Mouse (Mus musculus) midbrain, embryonic 15.5 days (tissue): ENCODE measurements at regions not wholly inside any gene's neighbourhood (a gene's known extent, or its start where the extent isn't known, plus 50 kb on each side); places are given as distances from the start of the nearest gene placed in this dataset.
"Not testable (repeated sequence)": the region's sequence is repeated elsewhere in the genome, so short reads cannot be mapped to it uniquely, and the experiment has no call there.

ENCODE experiments used
- ATAC-seq: fragments of 200-750 bp; cut with Nextera tagmentation; replicated peaks from 2 replicates; pipeline ENCODE4 v1.8.0; 2017; ENCODE audit warnings: moderate TSS enrichment
- H3K27ac ChIP-seq: fragments of 300-500 bp; sonication (generic); 2 replicates; pipeline ENCODE4 v1.5.1; 2015; ENCODE audit warnings: mild to moderate bottlenecking, inconsistent platforms
- H3K27me3 ChIP-seq: fragments of 300-500 bp; sonication (generic); replicated peaks from 2 replicates; pipeline ENCODE4 v1.6.1; 2015; ENCODE audit warnings: inconsistent platforms
- H3K36me3 ChIP-seq: fragments of 300-500 bp; sonication (generic); replicated peaks from 2 replicates; pipeline ENCODE4 v1.6.1; 2015; ENCODE audit warnings: inconsistent platforms
- H3K4me1 ChIP-seq: fragments of 300-500 bp; sonication (generic); 2 replicates; pipeline ENCODE4 v1.6.1; 2015; ENCODE audit warnings: inconsistent platforms
- H3K4me2 ChIP-seq: fragments of 300-500 bp; sonication (generic); 2 replicates; pipeline ENCODE4 v1.6.1; 2015; ENCODE audit warnings: inconsistent platforms, mild to moderate bottlenecking, moderate library complexity
- H3K4me3 ChIP-seq: fragments of 300-500 bp; sonication (generic); 2 replicates; pipeline ENCODE4 v1.5.1; 2015; ENCODE audit warnings: mild to moderate bottlenecking, inconsistent platforms
- H3K9ac ChIP-seq: fragments of 300-500 bp; sonication (generic); 2 replicates; pipeline ENCODE4 v1.6.1; 2015; ENCODE audit warnings: mild to moderate bottlenecking, inconsistent platforms
- H3K9me3 ChIP-seq: fragments of 300-500 bp; sonication (generic); 2 replicates; pipeline ENCODE4 v1.6.1; 2016; ENCODE audit warnings: inconsistent platforms
- WGBS: fragments of 180-500 bp; shearing (Covaris S2); methylation state at CpG from one replicate; pipeline ENCODE4 v1.1.7; 2015; ENCODE audit warnings: mixed read lengths; 5-methylcytosine and 5-hydroxymethylcytosine counted together

GRCm38 (mm10) chr17:16516173-16516572 lies 547.7 kb upstream of the Zfp960 start:
- H3K36me3 ChIP-seq, result no peaks in the 10 kb centered on the region
- H3K27me3 ChIP-seq, result no peaks in the 10 kb centered on the region
- no peaks in the 10 kb centered on the region for H3K9me3 ChIP-seq
- no peak overlapping the region for H3K9ac ChIP-seq
- no peaks in the 10 kb centered on the region for H3K4me1 ChIP-seq
- H3K4me3 ChIP-seq, result no peak overlapping the region
- no peak for ATAC-seq
- H3K27ac ChIP-seq, result no peak overlapping the region
- H3K4me2 ChIP-seq, result no peak overlapping the region

DNA sequence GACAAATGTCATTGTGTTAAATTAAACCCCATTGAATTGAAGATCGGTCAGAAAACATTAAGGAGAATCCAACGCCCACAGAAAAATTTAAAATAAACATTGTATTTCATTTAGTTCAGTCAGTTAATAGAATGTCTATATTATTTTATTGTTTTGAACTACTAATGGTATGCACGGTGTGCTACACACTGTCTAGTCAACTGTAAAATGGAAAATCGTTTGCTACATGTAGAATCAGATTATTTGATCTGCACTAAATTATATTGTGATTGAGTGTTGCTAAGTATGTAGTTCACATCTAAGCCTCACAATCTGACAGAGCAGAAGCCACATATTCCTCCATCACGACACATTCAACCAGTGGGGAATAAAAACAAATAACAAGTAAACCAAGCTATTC lies 570.0 kb upstream of the Zfp960 start:
- Histone ChIP-seq H3K9ac (no peak overlapping the region), H3K27me3 (no peaks in the 10 kb centered on the region), H3K36me3 (no peaks in the 10 kb centered on the region), H3K27ac (no peak overlapping the region), H3K4me3 (no peak overlapping the region), H3K4me1 (no peaks in the 10 kb centered on the region), H3K4me2 (no peak overlapping the region), H3K9me3 (no peaks in the 10 kb centered on the region)
- ATAC-seq, result peak; percentile 79
- WGBS, result 37% methylated on average over 5 of the region's 5 CpGs

DNA sequence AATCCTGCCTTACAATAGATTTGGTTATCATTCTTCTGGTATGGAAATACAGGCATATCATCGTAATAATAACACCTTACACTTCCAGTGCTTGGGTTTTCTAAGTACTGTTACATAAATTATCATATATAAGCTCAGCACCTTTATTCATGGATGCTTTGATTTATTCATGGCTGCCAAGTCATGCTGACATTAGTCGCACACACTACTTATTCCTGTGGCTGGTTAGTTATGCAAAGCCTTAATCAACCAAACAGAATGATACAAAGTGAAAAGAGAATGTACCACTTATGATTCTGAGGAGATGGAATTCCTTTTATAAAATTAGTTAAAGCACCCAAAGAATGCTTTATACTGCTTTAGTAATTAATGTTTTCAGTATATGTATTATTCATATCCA lies 570.4 kb upstream of the Zfp960 start:
- Histone ChIP-seq H3K4me1 (no peaks in the 10 kb centered on the region), H3K9ac (no peak overlapping the region), H3K27ac (no peak overlapping the region), H3K4me3 (no peak overlapping the region), H3K27me3 (no peaks in the 10 kb centered on the region), H3K9me3 (no peaks in the 10 kb centered on the region), H3K4me2 (no peak overlapping the region), H3K36me3 (no peaks in the 10 kb centered on the region)
- WGBS, result 21% methylated on average over 2 of the region's 2 CpGs
- ATAC-seq, result peak; percentile 80

DNA sequence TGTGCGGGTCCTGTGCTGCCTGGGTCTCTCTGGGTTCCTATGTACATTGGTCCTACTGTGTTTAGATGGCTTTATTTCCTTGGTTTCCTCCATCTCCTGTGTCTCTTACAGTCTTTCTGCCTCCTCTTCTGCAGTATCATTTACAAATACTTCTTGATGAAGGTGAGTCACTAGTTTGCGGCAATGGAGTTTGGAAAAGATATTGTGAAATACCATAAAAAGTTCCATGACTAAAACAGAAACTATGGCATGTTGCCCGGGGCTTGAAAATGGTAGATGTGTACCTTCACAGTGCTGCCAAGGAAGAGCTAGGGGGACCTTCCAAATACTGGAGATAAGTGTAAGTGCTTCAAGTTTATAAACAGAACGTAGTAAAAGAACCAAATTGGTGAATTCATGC lies 571.4 kb upstream of the Zfp960 start:
- WGBS, result 95% methylated on average over 4 of the region's 4 CpGs
- Histone ChIP-seq H3K9ac (no peak overlapping the region), H3K27ac (no peak overlapping the region), H3K4me2 (no peak overlapping the region), H3K9me3 (no peaks in the 10 kb centered on the region), H3K4me3 (no peak overlapping the region), H3K36me3 (no peaks in the 10 kb centered on the region), H3K27me3 (no peaks in the 10 kb centered on the region), H3K4me1 (no peaks in the 10 kb centered on the region)
- ATAC-seq, result no peak

DNA sequence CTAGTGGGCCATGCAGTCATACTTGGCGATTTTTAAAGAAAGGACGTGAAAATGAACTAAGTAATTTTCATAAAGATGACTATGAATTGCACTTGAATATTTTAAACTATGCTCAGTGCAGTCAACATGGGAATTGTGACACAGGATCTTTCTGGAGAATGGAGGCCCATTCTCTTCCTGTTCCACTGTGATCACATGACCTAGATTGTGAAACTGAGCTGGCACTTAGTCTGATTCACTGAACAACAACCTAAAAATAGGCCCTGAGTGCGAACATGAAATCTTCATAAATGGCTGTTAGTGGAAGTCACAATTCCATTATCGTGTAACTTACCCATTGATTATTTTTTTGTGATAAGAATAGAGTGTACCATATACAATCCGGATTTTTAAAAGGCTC lies 577.6 kb upstream of the Zfp960 start:
- no peaks in the 10 kb centered on the region for H3K27me3 ChIP-seq
- no peaks in the 10 kb centered on the region for H3K36me3 ChIP-seq
- no peak for ATAC-seq
- H3K27ac ChIP-seq, result no peak overlapping the region
- 90% methylated on average over 5 of the region's 5 CpGs for WGBS
- no peak overlapping the region for H3K4me2 ChIP-seq
- no peak overlapping the region for H3K9ac ChIP-seq
- H3K4me1 ChIP-seq, result no peaks in the 10 kb centered on the region
- H3K9me3 ChIP-seq, result no peaks in the 10 kb centered on the region
- H3K4me3 ChIP-seq, result no peak overlapping the region

GRCm38 (mm10) chr17:16483976-16484375 lies 579.9 kb upstream of the Zfp960 start:
- no peaks in the 10 kb centered on the region for H3K4me1 ChIP-seq
- H3K27me3 ChIP-seq, result no peaks in the 10 kb centered on the region
- no peaks in the 10 kb centered on the region for H3K9me3 ChIP-seq
- WGBS, result 88% methylated on average over 2 of the region's 2 CpGs
- no peaks in the 10 kb centered on the region for H3K36me3 ChIP-seq
- no peak overlapping the region for H3K27ac ChIP-seq
- ATAC-seq, result no peak
- no peak overlapping the region for H3K9ac ChIP-seq
- H3K4me2 ChIP-seq, result no peak overlapping the region
- no peak overlapping the region for H3K4me3 ChIP-seq

- no peak for ATAC-seq
- Histone ChIP-seq H3K9me3 (no peaks in the 10 kb centered on the region), H3K27me3 (no peaks in the 10 kb centered on the region), H3K4me3 (no peak overlapping the region), H3K9ac (no peak overlapping the region), H3K36me3 (no peaks in the 10 kb centered on the region), H3K4me2 (no peak overlapping the region), H3K4me1 (no peaks in the 10 kb centered on the region), H3K27ac (no peak overlapping the region)
- WGBS, result 95% methylated on average over 3 of the region's 3 CpGs
Measured at GRCm38 (mm10) chr17:16481722-16482121, 582.2 kb upstream of the Zfp960 start.

GRCm38 (mm10) chr17:16480579-16480978 lies 583.3 kb upstream of the Zfp960 start:
- H3K4me3 ChIP-seq, result no peak overlapping the region
- no peak overlapping the region for H3K4me2 ChIP-seq
- H3K9me3 ChIP-seq, result no peaks in the 10 kb centered on the region
- H3K27me3 ChIP-seq, result no peaks in the 10 kb centered on the region
- no peak for ATAC-seq
- no peaks in the 10 kb centered on the region for H3K36me3 ChIP-seq
- H3K9ac ChIP-seq, result no peak overlapping the region
- 86% methylated on average over 1 of the region's 1 CpGs for WGBS
- H3K27ac ChIP-seq, result no peak overlapping the region
- H3K4me1 ChIP-seq, result no peaks in the 10 kb centered on the region

- ATAC-seq, result no peak
Measured at GRCm38 (mm10) chr17:16461208-16461607, 602.7 kb upstream of the Zfp960 start.

DNA sequence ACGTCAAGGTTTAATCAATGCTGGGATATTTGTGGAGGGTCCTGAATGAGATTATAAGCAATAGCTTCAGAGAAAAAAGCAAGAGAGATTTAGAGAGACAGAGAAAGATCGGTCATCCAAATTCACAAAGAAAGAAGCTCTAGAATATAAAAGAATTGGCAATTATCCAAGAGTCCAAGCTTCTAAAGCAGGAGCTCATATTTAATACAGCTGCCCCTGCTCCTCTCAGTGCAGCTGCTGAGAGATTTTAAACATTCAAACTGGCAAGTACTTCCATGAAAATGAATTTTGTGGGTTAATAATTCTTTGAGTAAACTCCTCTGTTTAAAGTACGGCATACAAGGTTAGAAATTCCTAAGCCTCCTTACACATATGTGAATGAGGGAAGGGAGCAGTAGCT lies 610.8 kb upstream of the Zfp960 start:
- 23% methylated on average over 3 of the region's 3 CpGs for WGBS
- no peaks in the 10 kb centered on the region for H3K27me3 ChIP-seq
- H3K9me3 ChIP-seq, result no peaks in the 10 kb centered on the region
- H3K4me2 ChIP-seq, result no peak overlapping the region
- 0 out of 2 replicates have a peak, but pooled peaks cover 5% of the 10 kb centered on the region for H3K4me1 ChIP-seq
- no peak overlapping the region for H3K9ac ChIP-seq
- H3K36me3 ChIP-seq, result no peaks in the 10 kb centered on the region
- no peak for ATAC-seq
- H3K27ac ChIP-seq, result no peak overlapping the region
- no peak overlapping the region for H3K4me3 ChIP-seq

More at GRCm38 (mm10) chr17:16461208-16461607, 602.7 kb upstream of the Zfp960 start:
- Histone ChIP-seq H3K9me3 (no peaks in the 10 kb centered on the region), H3K36me3 (no peaks in the 10 kb centered on the region), H3K4me2 (no peak overlapping the region), H3K4me1 (no peaks in the 10 kb centered on the region), H3K4me3 (no peak overlapping the region), H3K9ac (no peak overlapping the region), H3K27ac (no peak overlapping the region), H3K27me3 (no peaks in the 10 kb centered on the region)

GRCm38 (mm10) chr17:16444562-16444961 lies 613.7 kb upstream of the Rgmb start:
- H3K9ac ChIP-seq, result no peak overlapping the region
- 64% methylated on average over 3 of the region's 3 CpGs for WGBS
- H3K27ac ChIP-seq, result no peak overlapping the region
- no peak overlapping the region for H3K4me3 ChIP-seq
- H3K36me3 ChIP-seq, result no peaks in the 10 kb centered on the region
- H3K4me2 ChIP-seq, result no peak overlapping the region
- H3K4me1 ChIP-seq, result no peaks in the 10 kb centered on the region
- ATAC-seq, result no peak; the same call in 1 of the 2 replicates
- H3K27me3 ChIP-seq, result no peaks in the 10 kb centered on the region
- H3K9me3 ChIP-seq, result no peaks in the 10 kb centered on the region

DNA sequence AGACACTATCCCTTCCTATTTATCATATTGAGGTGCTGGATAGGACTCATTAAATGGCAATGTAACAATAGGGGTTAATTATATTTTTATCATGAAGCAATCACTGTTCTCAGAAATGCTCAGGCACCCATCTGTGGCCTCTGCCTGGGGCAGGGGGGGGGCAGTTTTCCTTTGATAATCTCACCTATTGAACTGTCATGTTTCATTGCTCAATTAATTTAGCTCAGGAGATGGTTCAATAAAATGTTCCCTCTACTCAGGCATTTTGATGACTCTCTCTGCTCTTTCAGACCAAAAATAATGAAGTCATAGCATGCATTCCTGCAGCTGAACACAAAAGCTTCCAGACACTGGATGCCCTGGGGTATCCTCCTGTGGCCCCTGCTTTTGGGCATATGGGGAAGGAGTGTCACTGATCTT lies 564.4 kb upstream of the Rgmb start:
- no peaks in the 10 kb centered on the region for H3K27me3 ChIP-seq
- H3K4me1 ChIP-seq, result no peaks in the 10 kb centered on the region
- no peak overlapping the region for H3K4me2 ChIP-seq
- peak; percentile 60 for ATAC-seq
- no peaks in the 10 kb centered on the region for H3K36me3 ChIP-seq
- no peak overlapping the region for H3K4me3 ChIP-seq
- H3K27ac ChIP-seq, result no peak overlapping the region
- no peaks in the 10 kb centered on the region for H3K9me3 ChIP-seq
- H3K9ac ChIP-seq, result no peak overlapping the region

- not testable (repeated sequence) for H3K27ac ChIP-seq, H3K4me3 ChIP-seq, H3K36me3 ChIP-seq, H3K4me2 ChIP-seq, ATAC-seq, H3K4me1 ChIP-seq, H3K27me3 ChIP-seq, H3K9me3 ChIP-seq, H3K9ac ChIP-seq
- WGBS, result 92% methylated on average over 2 of the region's 2 CpGs
Measured at GRCm38 (mm10) chr17:16374855-16375221, 544.0 kb upstream of the Rgmb start.
